Mouse (Mus musculus) hindbrain, embryonic 10.5 days (tissue): ENCODE data around the gene Mydgf. TPM values are rescaled to one million over a fixed set of nuclear protein-coding genes. Genes with fewer than 3 reads are reported as not detected.

ENCODE experiments used
- DNase-seq: peaks from one replicate; pipeline ENCODE4 v3.0.0-alpha.2; 2017; ENCODE audit warnings: low spot score
- H3K27ac ChIP-seq: fragments of 300-500 bp; sonication (generic); 2 replicates; pipeline ENCODE4 v1.5.1; 2016; ENCODE audit warnings: mild to moderate bottlenecking, moderate library complexity
- H3K27me3 ChIP-seq: fragments of 300-500 bp; sonication (generic); 2 replicates; pipeline ENCODE4 v1.6.1; 2016; ENCODE audit warnings: mild to moderate bottlenecking; ENCODE audit not compliant: poor library complexity, insufficient read depth, severe bottlenecking
- H3K36me3 ChIP-seq: fragments of 300-500 bp; sonication (generic); 2 replicates; pipeline ENCODE4 v1.6.1; 2016; ENCODE audit warnings: mild to moderate bottlenecking, moderate library complexity
- H3K4me1 ChIP-seq: fragments of 300-500 bp; sonication (generic); replicated peaks from 2 replicates; pipeline ENCODE4 v1.6.1; 2016; ENCODE audit warnings: mild to moderate bottlenecking
- H3K4me3 ChIP-seq: fragments of 300-500 bp; sonication (generic); 2 replicates; pipeline ENCODE4 v1.5.1; 2016; ENCODE audit warnings: mild to moderate bottlenecking, moderate library complexity
- H3K9me3 ChIP-seq: fragments of 300-500 bp; sonication (generic); 2 replicates; pipeline ENCODE4 v1.6.1; 2016; ENCODE audit warnings: mild to moderate bottlenecking, moderate library complexity
- WGBS: fragments of 180-500 bp; shearing (Covaris S2); methylation state at CpG from one replicate; pipeline ENCODE4 v1.1.7; 2016; 5-methylcytosine and 5-hydroxymethylcytosine counted together
- polyA plus RNA-seq: library from polyadenylated mRNA; unstranded; fragments of >200 nt; fragmentation: Nextera tagmentation; extraction: Ambion mirVana; gene quantifications from 2 replicates; pipeline ENCODE4 v1.2.1, GENCODE M21; 2016

Mydgf gene
- polyA plus RNA-seq, 1 experiment from 2014 or later, result 70.5 TPM

DNA sequence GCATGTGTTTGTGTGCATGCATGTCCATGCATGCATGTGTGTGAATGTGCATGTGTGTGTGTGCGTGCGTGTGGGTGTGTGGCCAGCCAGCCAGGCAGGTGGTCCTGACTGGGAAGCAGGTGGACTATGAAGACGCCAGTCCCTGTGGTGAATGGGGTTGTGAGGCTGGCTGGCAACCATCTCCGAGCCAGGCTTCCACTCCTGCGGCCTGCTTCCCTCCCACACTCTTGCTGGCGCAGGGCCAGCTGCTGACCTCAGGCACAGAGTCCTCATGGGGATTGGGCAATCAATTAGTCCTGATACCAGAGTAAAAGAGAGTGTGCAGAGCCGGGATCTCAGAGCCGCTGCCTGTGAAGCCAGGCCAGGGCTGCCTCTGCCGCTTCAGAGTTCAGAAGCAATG, 30.1 kb downstream of the Mydgf start:
- no peaks in the 10 kb centered on the region for H3K9me3 ChIP-seq
- no peaks in the 10 kb centered on the region for H3K36me3 ChIP-seq
- 0 out of 2 replicates have a peak overlapping the region, but pooled peaks have one; percentile 13 for H3K27ac ChIP-seq
- H3K4me3 ChIP-seq, result no peak overlapping the region
- H3K27me3 ChIP-seq, result peaks cover 82% of the 10 kb centered on the region
- peaks cover 35% of the 10 kb centered on the region for H3K4me1 ChIP-seq
- 48% methylated on average over 9 of the region's 9 CpGs for WGBS
- DNase-seq, result peak; percentile 49

- no peaks in the 10 kb centered on the region for H3K9me3 ChIP-seq
- 39% methylated on average over 2 of the region's 2 CpGs for WGBS
- peaks cover 51% of the 10 kb centered on the region for H3K4me1 ChIP-seq
- no peak overlapping the region for H3K27ac ChIP-seq
- DNase-seq, result no peak
- no peaks in the 10 kb centered on the region for H3K36me3 ChIP-seq
- no peak overlapping the region for H3K4me3 ChIP-seq
- H3K27me3 ChIP-seq, result peaks cover 82% of the 10 kb centered on the region
Measured at GRCm38 (mm10) chr17:56149897-56150296, 33.8 kb downstream of the Mydgf start.

DNA sequence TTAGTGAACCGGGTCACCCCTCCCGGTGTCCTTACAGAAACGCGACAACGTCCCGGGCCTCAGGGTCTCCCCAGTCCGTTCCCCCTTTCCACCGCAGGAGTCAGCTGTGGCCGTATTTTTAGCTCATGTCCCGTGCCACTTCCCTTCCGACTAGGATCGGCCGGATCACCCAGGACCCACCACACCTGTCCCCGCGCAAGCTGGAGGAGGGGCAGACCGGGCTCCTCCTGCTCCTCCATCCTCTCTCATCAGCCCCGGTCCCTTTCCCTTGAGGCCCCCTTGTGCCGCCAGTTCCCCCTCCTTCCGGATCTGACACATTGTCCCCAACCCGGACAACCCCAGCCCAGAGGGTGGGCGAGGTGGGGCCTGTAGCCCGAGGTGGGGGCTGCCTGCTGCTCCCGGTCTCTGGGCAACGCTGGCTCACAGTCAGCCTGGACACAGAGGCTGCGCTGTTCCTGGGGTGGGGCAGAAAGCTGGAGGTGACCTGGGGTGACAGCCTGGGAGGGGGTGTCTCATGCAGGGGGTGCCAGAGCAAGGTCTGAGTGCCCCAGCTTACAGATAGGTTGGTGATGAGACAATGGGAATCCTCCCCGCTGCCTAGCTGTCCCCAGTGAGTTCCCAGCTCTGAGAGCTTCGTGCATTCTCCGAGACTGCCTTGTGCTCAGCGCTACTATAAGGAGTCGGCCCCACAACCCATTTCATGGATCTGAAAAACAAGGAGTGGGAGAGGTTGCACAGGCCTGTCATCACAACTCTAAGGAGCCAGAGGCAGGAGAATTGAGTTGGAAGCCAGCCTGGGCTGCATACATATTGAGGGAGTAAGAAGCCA, 34.7 kb downstream of the Mydgf start:
- Histone ChIP-seq H3K27ac (peak overlapping the region; percentile 37; the same call in 1 of the 2 replicates), H3K4me1 (peaks cover 45% of the 10 kb centered on the region), H3K27me3 (peaks cover 82% of the 10 kb centered on the region), H3K9me3 (no peaks in the 10 kb centered on the region), H3K4me3 (peak overlapping the region; percentile 44), H3K36me3 (no peaks in the 10 kb centered on the region)
- DNase-seq, result no peak
- WGBS, result 1% methylated on average over 30 of the region's 30 CpGs

GRCm38 (mm10) chr17:56148280-56148679, 35.4 kb downstream of the Mydgf start:
- WGBS, result 24% methylated on average over 9 of the region's 9 CpGs
- Histone ChIP-seq H3K4me1 (peaks cover 38% of the 10 kb centered on the region), H3K9me3 (no peaks in the 10 kb centered on the region), H3K4me3 (peak overlapping the region; percentile 44), H3K36me3 (no peaks in the 10 kb centered on the region), H3K27ac (peak overlapping the region; percentile 37; the same call in 1 of the 2 replicates), H3K27me3 (peaks cover 85% of the 10 kb centered on the region)
- no peak for DNase-seq

DNA sequence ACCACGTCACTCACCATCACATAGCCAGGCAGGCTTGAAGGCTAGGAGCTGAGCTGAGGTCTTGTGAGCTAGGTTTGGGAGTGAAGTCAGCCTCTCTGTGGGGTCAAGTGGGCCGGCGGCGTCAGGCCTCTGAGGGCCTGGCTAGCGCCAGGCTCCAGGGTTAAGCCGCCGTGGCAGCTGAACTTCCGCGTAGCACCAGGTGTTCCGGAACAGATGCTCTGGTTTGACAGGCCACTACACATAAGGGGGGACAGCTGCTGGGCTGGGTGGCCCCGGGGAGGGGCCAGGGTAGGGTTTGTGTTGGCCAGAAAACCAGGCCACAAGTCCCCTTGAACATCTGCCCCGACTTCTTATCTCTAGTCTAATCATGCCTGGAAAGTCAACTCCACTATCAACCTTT, 36.3 kb downstream of the Mydgf start:
- no peak for DNase-seq
- H3K27me3 ChIP-seq, result peaks cover 93% of the 10 kb centered on the region
- peaks cover 46% of the 10 kb centered on the region for H3K4me1 ChIP-seq
- H3K4me3 ChIP-seq, result no peak overlapping the region
- 63% methylated on average over 12 of the region's 12 CpGs for WGBS
- no peaks in the 10 kb centered on the region for H3K9me3 ChIP-seq
- no peaks in the 10 kb centered on the region for H3K36me3 ChIP-seq
- H3K27ac ChIP-seq, result no peak overlapping the region

DNA sequence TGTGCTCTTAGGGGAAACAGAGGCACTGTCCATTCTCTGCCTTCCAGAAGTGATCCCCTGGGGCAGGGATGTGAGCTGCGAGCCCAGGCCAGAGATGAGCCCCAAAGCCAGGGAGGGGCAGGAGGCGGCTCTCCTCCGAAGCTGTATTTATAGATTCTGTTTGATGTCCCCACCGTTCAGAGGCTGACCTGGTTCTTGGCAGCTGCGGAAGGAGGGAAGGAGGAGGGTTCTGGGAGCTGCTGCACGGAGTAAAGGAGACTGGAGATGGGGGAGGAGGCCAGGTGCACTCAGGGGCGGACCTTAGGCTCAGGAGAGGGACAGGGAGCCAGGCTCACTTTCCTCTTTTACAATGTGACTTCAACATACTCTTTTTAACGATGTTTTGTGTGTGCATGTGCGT, 37.6 kb downstream of the Mydgf start:
- Histone ChIP-seq H3K36me3 (no peaks in the 10 kb centered on the region), H3K27ac (no peak overlapping the region), H3K4me3 (no peak overlapping the region), H3K27me3 (peaks cover 100% of the 10 kb centered on the region), H3K4me1 (peaks cover 59% of the 10 kb centered on the region), H3K9me3 (no peaks in the 10 kb centered on the region)
- no peak for DNase-seq
- WGBS, result 19% methylated on average over 9 of the region's 9 CpGs

DNA sequence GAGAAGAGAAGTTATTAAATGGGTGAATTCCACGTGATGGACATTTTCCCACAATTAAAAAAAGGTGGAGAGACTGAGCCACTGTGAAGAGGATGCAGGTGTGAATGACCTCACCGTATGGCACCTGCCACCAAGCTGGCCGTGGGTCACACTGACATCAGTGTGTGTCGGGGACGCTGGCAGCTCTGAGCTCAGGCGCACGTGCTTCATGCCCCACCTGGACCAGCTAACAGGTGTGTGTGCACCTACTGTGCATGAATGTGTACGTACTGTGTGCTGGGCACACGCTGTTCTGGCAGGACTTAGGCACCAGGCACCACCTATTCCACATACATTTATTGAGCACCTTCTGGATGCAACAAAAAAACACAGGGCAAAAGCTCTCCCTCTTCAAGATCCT, 39.2 kb downstream of the Mydgf start:
- H3K27me3 ChIP-seq, result peaks cover 100% of the 10 kb centered on the region

DNA sequence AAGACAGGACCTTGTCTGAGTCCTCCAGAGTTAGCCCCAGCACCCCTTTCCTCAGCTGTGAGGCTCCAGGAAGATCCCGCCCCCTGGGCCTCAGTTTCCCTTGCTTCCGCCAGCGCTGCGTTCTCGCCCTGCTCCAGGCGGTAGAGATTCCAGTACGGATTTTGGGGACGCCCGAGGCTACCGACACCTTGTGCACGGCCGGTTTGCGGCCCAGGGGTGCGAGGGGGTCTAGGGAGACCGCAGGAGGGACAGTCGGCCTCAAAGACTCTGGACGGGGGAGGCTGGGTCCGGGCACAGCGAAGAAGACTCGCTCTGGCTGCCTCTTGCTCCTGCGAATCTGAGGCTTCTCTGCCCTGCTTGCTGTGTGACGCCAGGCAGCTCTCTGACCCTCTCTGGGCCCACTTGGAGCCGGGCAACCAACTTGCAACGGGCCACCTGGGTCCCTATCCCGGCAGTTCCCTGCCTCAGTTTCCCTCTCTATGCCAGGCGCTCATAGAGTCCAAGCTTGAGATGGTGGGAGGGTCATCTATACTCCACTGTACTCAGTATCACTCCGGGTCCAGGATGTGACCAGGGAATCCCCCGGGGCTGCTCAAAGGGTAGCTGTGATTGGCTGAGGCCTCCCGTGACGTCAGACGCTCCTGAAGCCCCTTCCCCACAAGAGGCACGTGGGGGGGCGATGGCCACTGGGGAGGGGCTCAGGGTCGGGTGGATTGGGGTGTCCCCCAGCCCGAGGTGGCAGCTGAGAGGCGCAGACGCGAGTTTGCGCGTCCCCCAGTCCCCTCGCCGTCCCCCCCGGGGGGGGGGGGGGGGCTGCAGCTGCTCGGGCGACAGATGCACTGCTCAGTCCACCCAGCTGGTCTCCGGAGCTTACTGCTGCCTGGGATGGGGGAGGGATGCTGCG, 41.8 kb downstream of the Mydgf start:
- DNase-seq, result peak; percentile 77
- Histone ChIP-seq H3K9me3 (no peaks in the 10 kb centered on the region), H3K27ac (peak overlapping the region; percentile 76), H3K36me3 (no peaks in the 10 kb centered on the region), H3K4me3 (peak overlapping the region; percentile 52), H3K4me1 (peaks cover 70% of the 10 kb centered on the region), H3K27me3 (peaks cover 100% of the 10 kb centered on the region)
- under 1% methylated on average over 47 of the region's 47 CpGs for WGBS

More for the DNA sequence above, 39.2 kb downstream of the Mydgf start:
- Histone ChIP-seq H3K36me3 (no peaks in the 10 kb centered on the region), H3K4me1 (peaks cover 68% of the 10 kb centered on the region), H3K27ac (no peak overlapping the region), H3K9me3 (no peaks in the 10 kb centered on the region), H3K4me3 (no peak overlapping the region)
- 74% methylated on average over 9 of the region's 9 CpGs for WGBS
- no peak for DNase-seq

DNA sequence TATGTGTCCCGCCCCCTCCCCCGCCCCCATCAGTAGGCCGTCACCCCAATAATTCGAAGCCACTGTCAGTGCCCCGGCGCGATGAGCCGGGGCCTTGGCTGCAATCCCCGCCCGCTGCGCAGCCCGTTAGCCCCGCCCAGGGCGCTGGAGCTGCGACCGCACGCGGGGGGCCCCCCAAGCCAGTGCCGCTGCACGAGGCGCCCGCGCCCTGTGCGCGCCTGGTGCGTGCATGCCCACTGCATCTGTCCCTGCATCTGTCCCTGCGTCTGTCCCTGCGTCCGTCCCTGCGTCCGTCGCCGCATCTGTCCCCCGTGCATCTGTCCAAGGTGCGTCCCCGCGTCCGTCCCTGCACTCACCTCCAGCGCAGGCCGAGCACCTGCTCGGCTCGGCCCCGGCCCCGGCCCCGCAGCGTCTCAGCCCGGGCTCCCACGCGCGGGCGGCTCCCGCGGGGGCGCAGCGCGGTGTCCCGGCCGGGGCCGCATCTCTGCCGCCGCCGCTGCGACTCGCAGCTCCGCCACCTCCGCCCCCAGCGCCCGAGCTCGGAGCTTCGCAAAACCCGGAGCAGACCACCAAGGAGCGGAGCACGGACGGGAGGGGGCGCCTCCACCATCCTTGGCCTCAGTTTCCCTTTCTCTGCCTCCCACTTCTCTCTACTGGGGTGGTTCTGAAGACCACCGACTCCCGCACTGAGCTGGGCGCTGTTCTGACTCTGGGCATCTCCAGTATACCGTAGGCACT, 43.7 kb downstream of the Mydgf start, which contains the start of gene Sema6b:
Gene Sema6b, minus strand, starts transcription at position 486 of the 738 bp plus-strand sequence.
- peaks cover 72% of the 10 kb centered on the region for H3K4me1 ChIP-seq
- peak; percentile 80 for DNase-seq
- H3K36me3 ChIP-seq, result no peaks in the 10 kb centered on the region
- H3K27me3 ChIP-seq, result peaks cover 97% of the 10 kb centered on the region
- H3K27ac ChIP-seq, result peak within 1 kb of the TSS; percentile 86
- peak within 1 kb of the TSS; percentile 78 for H3K4me3 ChIP-seq
- 1% methylated on average over 79 of the region's 79 CpGs for WGBS
- H3K9me3 ChIP-seq, result no peaks in the 10 kb centered on the region

GRCm38 (mm10) chr17:56139355-56139754, 44.4 kb downstream of the Mydgf start:
- Histone ChIP-seq H3K9me3 (no peaks in the 10 kb centered on the region), H3K4me3 (peak overlapping the region; percentile 78), H3K36me3 (no peaks in the 10 kb centered on the region), H3K27me3 (peaks cover 91% of the 10 kb centered on the region), H3K4me1 (peaks cover 79% of the 10 kb centered on the region), H3K27ac (peak overlapping the region; percentile 86)
- no peak for DNase-seq
- WGBS, result 5% methylated on average over 21 of the region's 21 CpGs

DNA sequence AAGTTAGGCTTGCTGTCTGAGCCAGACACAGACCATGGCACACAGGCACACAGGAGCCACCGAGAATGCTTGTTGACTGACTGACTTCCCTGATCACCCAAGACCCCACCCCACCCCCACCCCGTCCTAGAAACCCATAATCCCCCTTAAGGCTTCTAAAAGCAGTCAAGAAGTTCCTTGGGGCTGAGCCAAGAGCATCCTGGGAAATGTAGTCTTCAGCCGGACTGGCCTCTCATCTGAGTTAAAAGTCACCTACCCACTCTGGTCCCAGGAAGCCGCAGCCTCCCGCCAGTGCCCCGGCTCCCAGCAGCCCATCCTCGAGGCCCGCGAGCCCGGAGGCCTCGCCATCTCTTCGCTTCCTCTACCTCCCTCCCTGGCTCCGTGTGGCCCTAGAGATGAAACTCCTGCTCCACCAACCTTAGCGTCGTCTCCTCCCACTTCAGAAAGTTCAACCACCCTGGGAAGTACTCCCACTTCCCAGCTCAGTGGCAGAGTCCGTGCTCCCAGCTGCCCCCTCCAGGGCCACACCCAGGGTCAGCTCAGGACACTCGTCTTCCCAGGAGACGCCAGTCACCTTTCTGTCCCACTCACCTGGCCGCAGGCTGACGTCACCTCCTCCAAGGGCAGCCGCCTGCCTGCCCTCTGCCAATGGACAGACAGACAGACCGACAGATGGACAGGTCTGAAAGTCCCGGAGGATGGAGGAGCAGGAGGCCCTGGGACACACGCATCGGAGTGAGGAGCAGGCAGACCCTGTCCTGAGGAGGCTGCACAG, 45.7 kb downstream of the Mydgf start:
- H3K4me3 ChIP-seq, result peak overlapping the region; percentile 78
- no peak for DNase-seq
- H3K27me3 ChIP-seq, result peaks cover 77% of the 10 kb centered on the region
- H3K9me3 ChIP-seq, result no peaks in the 10 kb centered on the region
- WGBS, result 10% methylated on average over 25 of the region's 25 CpGs
- H3K36me3 ChIP-seq, result no peaks in the 10 kb centered on the region
- H3K4me1 ChIP-seq, result peaks cover 91% of the 10 kb centered on the region
- H3K27ac ChIP-seq, result peak overlapping the region; percentile 13; the same call in 1 of the 2 replicates

- peaks cover 81% of the 10 kb centered on the region for H3K4me1 ChIP-seq
- DNase-seq, result no peak
- no peak overlapping the region for H3K27ac ChIP-seq
- H3K36me3 ChIP-seq, result peaks cover 2% of the 10 kb centered on the region; the same call in 1 of the 2 replicates
- no peaks in the 10 kb centered on the region for H3K9me3 ChIP-seq
- no peak overlapping the region for H3K4me3 ChIP-seq
- WGBS, result 85% methylated on average over 7 of the region's 7 CpGs
- peaks cover 63% of the 10 kb centered on the region for H3K27me3 ChIP-seq
Measured at GRCm38 (mm10) chr17:56136558-56136957, 47.2 kb downstream of the Mydgf start.
